Mouse (Mus musculus): Measurements from ENCODE around the gene BC017158. TPM values are rescaled to one million over a fixed set of nuclear protein-coding genes. Genes with fewer than 3 reads are reported as not detected.

The BC017158 gene
- polyA plus RNA-seq, 1 experiment from 2014 or later, result 22.1 TPM

- Histone ChIP-seq H3K9me3 (no peaks in the 10 kb centered on the region), H3K4me2 (no peak overlapping the region), H3K9ac (no peak overlapping the region), H3K27ac (no peak overlapping the region), H3K27me3 (no peaks in the 10 kb centered on the region), H3K4me3 (no peak overlapping the region), H3K36me3 (peaks cover 21% of the 10 kb centered on the region), H3K4me1 (peaks cover 23% of the 10 kb centered on the region)
- ATAC-seq (ENCODE audit: insufficient number of reproducible peaks, insufficient read depth, low FRiP score, low TSS enrichment, low read depth), result no peak
- 66% methylated on average over 2 of the region's 2 CpGs for WGBS
Observed at GRCm38 (mm10) chr7:128254978-128255377, 43.0 kb downstream of the BC017158 start.

DNA sequence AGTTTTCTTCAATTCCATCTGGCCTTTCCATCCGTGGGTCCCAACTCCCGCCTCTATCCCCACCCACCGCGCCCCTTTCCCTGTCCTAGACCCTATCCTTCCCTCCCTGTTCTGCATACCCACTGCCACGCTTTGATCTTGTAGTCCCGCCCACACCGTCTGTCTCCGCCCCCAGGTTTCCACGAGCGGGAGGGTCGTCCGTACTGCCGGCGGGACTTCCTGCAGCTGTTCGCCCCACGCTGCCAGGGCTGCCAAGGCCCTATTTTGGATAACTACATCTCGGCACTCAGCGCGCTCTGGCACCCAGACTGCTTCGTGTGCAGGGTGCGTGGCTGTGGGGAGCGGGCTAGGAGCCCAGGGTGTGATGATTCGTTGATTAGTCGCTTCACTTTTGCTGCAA lies 45.4 kb downstream of the BC017158 start:
- WGBS, result 10% methylated on average over 24 of the region's 24 CpGs
- H3K9me3 ChIP-seq, result no peaks in the 10 kb centered on the region
- ATAC-seq (ENCODE audit: insufficient number of reproducible peaks, insufficient read depth, low FRiP score, low TSS enrichment, low read depth), result no peak; the same call in 1 of the 2 replicates
- H3K4me2 ChIP-seq, result peak overlapping the region; percentile 50
- peaks cover 35% of the 10 kb centered on the region for H3K4me1 ChIP-seq
- H3K9ac ChIP-seq, result peak overlapping the region; percentile 41; the same call in 1 of the 2 replicates
- H3K36me3 ChIP-seq, result peaks cover 31% of the 10 kb centered on the region
- no peak overlapping the region for H3K27ac ChIP-seq
- peak overlapping the region; percentile 29 for H3K4me3 ChIP-seq
- H3K27me3 ChIP-seq, result no peaks in the 10 kb centered on the region

DNA sequence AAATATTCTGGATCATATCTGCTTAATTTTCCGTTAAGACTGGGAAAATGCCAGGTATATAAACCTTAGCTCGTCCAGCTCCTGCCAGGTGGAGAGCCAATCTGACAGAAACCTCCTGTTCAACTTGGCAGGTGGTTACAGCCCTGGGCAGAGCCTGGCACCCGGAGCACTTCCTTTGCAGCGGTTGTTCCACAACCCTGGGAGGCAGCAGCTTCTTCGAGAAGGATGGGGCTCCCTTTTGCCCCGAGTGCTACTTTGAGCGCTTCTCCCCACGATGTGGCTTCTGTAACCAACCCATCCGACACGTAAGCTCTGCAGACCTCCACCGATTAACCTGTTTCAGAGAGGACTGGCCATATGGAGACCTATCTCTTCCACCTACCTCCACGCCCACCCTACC lies 46.0 kb downstream of the BC017158 start:
- no peak overlapping the region for H3K27ac ChIP-seq
- peaks cover 30% of the 10 kb centered on the region for H3K4me1 ChIP-seq
- no peak for ATAC-seq (ENCODE audit: insufficient number of reproducible peaks, insufficient read depth, low FRiP score, low TSS enrichment, low read depth)
- 48% methylated on average over 12 of the region's 12 CpGs for WGBS
- no peaks in the 10 kb centered on the region for H3K27me3 ChIP-seq
- no peaks in the 10 kb centered on the region for H3K9me3 ChIP-seq
- peak overlapping the region; percentile 29 for H3K4me3 ChIP-seq
- peak overlapping the region; percentile 41; the same call in 1 of the 2 replicates for H3K9ac ChIP-seq
- H3K36me3 ChIP-seq, result peaks cover 31% of the 10 kb centered on the region
- peak overlapping the region; percentile 50 for H3K4me2 ChIP-seq

DNA sequence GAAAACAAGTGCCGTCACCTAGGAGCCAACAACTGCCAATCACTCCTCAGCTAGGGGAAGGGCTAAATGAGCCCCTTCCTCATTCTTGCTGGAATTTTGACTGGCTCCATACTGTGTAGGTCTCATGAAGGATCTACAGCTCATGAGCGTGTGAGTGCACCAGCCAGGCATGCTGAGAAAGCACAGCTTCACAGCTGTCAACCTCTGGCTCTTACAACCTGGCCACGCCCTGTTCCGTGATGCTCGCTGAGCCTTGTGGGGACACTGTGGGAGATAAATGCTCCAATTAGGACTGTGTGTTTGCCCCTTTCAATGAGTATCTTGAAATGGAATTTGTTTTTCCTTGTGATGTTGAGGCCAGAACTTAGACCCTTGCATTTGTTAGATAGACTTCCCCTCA lies 48.0 kb downstream of the BC017158 start:
- H3K27ac ChIP-seq, result no peak overlapping the region
- H3K9ac ChIP-seq, result no peak overlapping the region
- peaks cover 36% of the 10 kb centered on the region for H3K4me1 ChIP-seq
- no peaks in the 10 kb centered on the region for H3K9me3 ChIP-seq
- H3K27me3 ChIP-seq, result no peaks in the 10 kb centered on the region
- H3K4me2 ChIP-seq, result no peak overlapping the region
- ATAC-seq (ENCODE audit: insufficient number of reproducible peaks, insufficient read depth, low FRiP score, low TSS enrichment, low read depth), result no peak
- H3K36me3 ChIP-seq, result peaks cover 34% of the 10 kb centered on the region
- WGBS, result 83% methylated on average over 5 of the region's 5 CpGs
- H3K4me3 ChIP-seq, result no peak overlapping the region

DNA sequence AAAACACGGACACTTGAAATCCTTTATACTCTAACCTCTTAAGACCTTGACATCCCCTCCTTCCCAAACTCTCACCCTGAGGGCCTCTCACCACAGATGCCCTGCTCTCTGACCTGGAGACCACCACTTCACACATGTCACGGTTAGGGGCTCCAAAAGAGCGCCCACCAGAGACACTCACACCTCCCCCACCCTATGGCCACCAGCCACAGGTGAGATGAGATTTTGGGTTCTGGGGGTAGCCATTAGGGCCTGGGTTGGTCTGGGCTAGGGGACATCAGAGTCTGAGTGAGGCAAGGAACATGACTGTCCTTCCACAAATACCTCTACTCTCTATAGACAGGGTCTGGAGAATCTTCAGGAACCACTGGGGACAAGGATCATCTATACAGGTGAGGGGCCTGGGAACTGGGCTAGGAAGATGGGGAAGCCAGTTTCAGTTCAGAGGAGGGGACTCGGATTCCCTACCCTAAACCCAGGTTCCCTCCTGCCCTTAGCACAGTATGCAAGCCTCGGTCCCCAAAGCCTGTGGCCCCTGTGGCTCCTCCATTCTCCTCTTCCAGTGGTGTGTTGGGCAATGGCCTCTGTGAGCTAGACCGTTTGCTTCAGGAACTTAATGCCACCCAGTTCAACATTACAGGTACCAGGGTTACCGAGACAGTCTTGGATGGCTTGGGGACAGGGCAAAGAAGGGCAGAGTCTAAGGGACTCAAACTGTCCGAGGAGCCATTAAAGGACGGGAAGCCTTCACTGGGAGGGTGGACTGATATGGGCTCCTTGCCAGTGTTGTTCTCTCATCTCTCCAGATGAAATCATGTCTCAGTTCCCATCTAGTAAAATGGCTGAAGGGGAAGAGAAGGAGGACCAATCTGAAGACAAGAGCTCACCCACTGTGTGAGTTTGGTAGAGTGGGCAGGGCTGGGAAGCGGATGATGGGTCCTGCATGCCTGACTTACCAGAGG lies 49.6 kb downstream of the BC017158 start:
- Histone ChIP-seq H3K4me1 (peaks cover 36% of the 10 kb centered on the region), H3K36me3 (peaks cover 40% of the 10 kb centered on the region), H3K4me3 (peak overlapping the region; percentile 61), H3K27ac (no peak overlapping the region), H3K9ac (peak overlapping the region; percentile 83), H3K27me3 (no peaks in the 10 kb centered on the region), H3K9me3 (no peaks in the 10 kb centered on the region), H3K4me2 (peak overlapping the region; percentile 69)
- ATAC-seq (ENCODE audit: insufficient number of reproducible peaks, insufficient read depth, low FRiP score, low TSS enrichment, low read depth), result no peak
- 77% methylated on average over 10 of the region's 10 CpGs for WGBS

GRCm38 (mm10) chr7:128247443-128247842 lies 50.5 kb downstream of the BC017158 start:
- H3K9me3 ChIP-seq, result no peaks in the 10 kb centered on the region
- H3K27ac ChIP-seq, result peak overlapping the region; percentile 92
- ATAC-seq (ENCODE audit: insufficient number of reproducible peaks, insufficient read depth, low FRiP score, low TSS enrichment, low read depth), result 0 out of 2 replicates have a peak, but pooled peaks have one; percentile 63
- H3K36me3 ChIP-seq, result peaks cover 49% of the 10 kb centered on the region
- H3K9ac ChIP-seq, result peak overlapping the region; percentile 83
- H3K27me3 ChIP-seq, result no peaks in the 10 kb centered on the region
- WGBS, result 2% methylated on average over 13 of the region's 13 CpGs
- H3K4me3 ChIP-seq, result peak overlapping the region; percentile 61
- peak overlapping the region; percentile 69 for H3K4me2 ChIP-seq
- peaks cover 32% of the 10 kb centered on the region for H3K4me1 ChIP-seq

DNA sequence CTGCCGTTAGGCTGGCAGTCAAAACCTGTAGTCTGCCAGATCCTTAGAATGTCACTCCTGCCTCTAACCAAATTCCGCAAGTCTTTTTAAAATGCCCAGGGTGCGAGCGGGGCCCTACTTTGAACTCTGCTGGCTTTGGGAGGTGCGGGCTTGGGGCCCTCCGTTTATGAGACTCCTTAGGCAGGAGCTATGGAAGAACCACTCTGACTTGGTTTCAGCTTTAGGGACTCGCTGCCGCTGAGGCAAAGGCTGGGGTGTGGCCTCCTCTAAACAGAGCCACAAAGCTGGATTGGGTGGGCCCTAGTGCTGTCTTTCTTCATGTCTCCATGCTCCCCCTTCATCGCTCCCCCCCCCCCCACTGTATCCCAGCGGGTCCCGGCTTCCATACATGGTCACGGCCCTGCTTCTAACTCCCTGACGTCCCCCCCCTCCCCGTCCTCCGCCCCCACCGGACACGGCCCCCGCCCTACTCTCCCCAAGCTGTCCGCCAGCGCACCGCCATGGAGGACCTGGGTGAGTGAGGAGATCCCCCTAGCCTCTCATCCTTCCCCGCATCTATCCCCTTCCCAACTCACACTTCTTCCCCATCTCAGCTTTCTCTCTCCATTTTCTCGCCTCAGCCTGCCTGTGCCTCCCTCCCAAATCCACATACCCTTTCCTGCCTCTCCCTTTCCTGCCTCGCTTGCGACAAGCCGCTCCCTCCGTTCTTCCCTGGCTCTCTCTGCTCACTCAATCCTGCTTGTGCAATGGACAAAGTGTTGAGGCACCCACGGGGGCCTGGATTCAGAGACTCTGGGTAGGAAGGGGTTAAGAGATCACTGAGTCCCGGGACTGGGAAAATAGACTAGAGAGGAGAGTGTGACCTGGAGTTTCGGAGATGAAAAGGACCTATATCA lies 51.2 kb downstream of the BC017158 start, which contains the start of gene Tgfb1i1:
Gene Tgfb1i1 (plus strand): TSS at position 317 of the 896 bp plus-strand sequence.
- peak within 1 kb of the TSS; percentile 69 for H3K4me2 ChIP-seq
- H3K36me3 ChIP-seq, result peaks cover 56% of the 10 kb centered on the region
- H3K27me3 ChIP-seq, result no peaks in the 10 kb centered on the region
- 2% methylated on average over 30 of the region's 30 CpGs for WGBS
- peak within 1 kb of the TSS; percentile 92 for H3K27ac ChIP-seq
- peak; percentile 80 for ATAC-seq (ENCODE audit: insufficient number of reproducible peaks, insufficient read depth, low FRiP score, low TSS enrichment, low read depth)
- H3K4me3 ChIP-seq, result peak within 1 kb of the TSS; percentile 61
- H3K4me1 ChIP-seq, result peaks cover 25% of the 10 kb centered on the region
- H3K9me3 ChIP-seq, result no peaks in the 10 kb centered on the region
- peak within 1 kb of the TSS; percentile 83 for H3K9ac ChIP-seq

DNA sequence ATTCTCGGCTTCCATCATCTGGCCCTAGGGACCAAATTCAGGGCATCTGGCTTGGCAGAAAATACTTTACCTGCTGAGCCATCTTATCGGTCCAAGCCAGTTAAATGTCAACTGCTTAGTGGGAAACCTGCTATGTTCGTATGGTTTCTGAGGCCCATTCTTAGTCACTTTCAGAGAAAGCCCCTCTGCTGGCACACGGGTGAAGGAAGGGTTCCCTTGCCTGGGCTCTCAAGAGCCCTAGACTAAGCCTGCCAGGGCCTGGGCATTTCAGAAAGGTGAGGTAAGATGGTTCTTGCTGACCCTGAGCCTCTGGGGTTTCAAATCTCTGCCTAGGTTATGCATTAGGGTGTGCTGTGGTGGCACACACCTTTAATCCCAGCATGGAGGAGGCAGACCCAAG lies 52.4 kb downstream of the BC017158 start:
- peak overlapping the region; percentile 69; the same call in 1 of the 2 replicates for H3K4me2 ChIP-seq
- peak overlapping the region; percentile 83 for H3K9ac ChIP-seq
- H3K27ac ChIP-seq, result peak overlapping the region; percentile 92; the same call in 1 of the 2 replicates
- H3K9me3 ChIP-seq, result no peaks in the 10 kb centered on the region
- H3K27me3 ChIP-seq, result no peaks in the 10 kb centered on the region
- peaks cover 59% of the 10 kb centered on the region for H3K36me3 ChIP-seq
- no peak for ATAC-seq (ENCODE audit: insufficient number of reproducible peaks, insufficient read depth, low FRiP score, low TSS enrichment, low read depth)
- H3K4me1 ChIP-seq, result peaks cover 25% of the 10 kb centered on the region
- H3K4me3 ChIP-seq, result no peak overlapping the region
- 88% methylated on average over 4 of the region's 4 CpGs for WGBS

GRCm38 (mm10) chr7:128244410-128245025 lies 53.5 kb downstream of the BC017158 start:
- no peak for ATAC-seq (ENCODE audit: insufficient number of reproducible peaks, insufficient read depth, low FRiP score, low TSS enrichment, low read depth)
- Histone ChIP-seq H3K4me1 (peaks cover 28% of the 10 kb centered on the region), H3K27me3 (no peaks in the 10 kb centered on the region)

DNA sequence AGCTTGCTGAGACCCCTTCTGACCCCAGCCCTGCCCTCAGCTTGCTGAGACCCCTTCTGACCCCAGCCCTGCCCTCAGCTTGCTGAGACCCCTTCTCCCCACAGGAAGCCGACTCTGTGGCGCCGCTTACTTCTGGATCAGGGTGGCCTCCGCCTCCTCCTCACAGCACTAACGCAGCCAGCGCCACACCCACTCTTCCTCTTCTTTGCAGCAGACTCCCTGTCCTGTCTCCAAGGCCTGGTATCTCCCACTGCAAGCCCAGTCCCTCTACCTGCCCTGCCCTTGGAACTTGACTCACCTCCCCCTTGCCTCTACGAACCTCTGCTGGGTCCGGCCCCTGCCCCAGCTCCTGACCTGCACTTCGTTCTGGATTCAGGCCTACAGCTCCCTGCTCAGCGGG lies 54.0 kb downstream of the BC017158 start:
- Histone ChIP-seq H3K27me3 (no peaks in the 10 kb centered on the region), H3K9me3 (no peaks in the 10 kb centered on the region), H3K4me3 (no peak overlapping the region), H3K9ac (0 out of 2 replicates have a peak overlapping the region, but pooled peaks have one; percentile 40), H3K36me3 (peaks cover 56% of the 10 kb centered on the region), H3K4me2 (no peak overlapping the region), H3K27ac (no peak overlapping the region), H3K4me1 (peaks cover 33% of the 10 kb centered on the region)
- ATAC-seq (ENCODE audit: insufficient number of reproducible peaks, insufficient read depth, low FRiP score, low TSS enrichment, low read depth), result no peak
- WGBS, result 44% methylated on average over 10 of the region's 10 CpGs

More at GRCm38 (mm10) chr7:128244410-128245025, 53.5 kb downstream of the BC017158 start:
- 81% methylated on average over 18 of the region's 18 CpGs for WGBS
- H3K9ac ChIP-seq, result 0 out of 2 replicates have a peak overlapping the region, but pooled peaks have one; percentile 40
- no peak overlapping the region for H3K4me3 ChIP-seq
- H3K4me2 ChIP-seq, result no peak overlapping the region
- no peak overlapping the region for H3K27ac ChIP-seq
- H3K9me3 ChIP-seq, result no peaks in the 10 kb centered on the region
- peaks cover 61% of the 10 kb centered on the region for H3K36me3 ChIP-seq

GRCm38 (mm10) chr7:128242331-128242730 lies 55.6 kb downstream of the BC017158 start:
- Histone ChIP-seq H3K4me2 (no peak overlapping the region), H3K36me3 (peaks cover 54% of the 10 kb centered on the region), H3K9ac (peak overlapping the region; percentile 40; the same call in 1 of the 2 replicates), H3K9me3 (no peaks in the 10 kb centered on the region), H3K27me3 (no peaks in the 10 kb centered on the region), H3K4me1 (peaks cover 22% of the 10 kb centered on the region), H3K4me3 (no peak overlapping the region), H3K27ac (no peak overlapping the region)
- no peak for ATAC-seq (ENCODE audit: insufficient number of reproducible peaks, insufficient read depth, low FRiP score, low TSS enrichment, low read depth)
- WGBS, result 92% methylated on average over 16 of the region's 16 CpGs

All from embryonic facial prominence, embryonic 13.5 days (tissue).